Mouse (Mus musculus): ENCODE data around the gene Ticam1. TPM values are rescaled to one million over a fixed set of nuclear protein-coding genes. Genes with fewer than 3 reads are reported as not detected.

Gene Ticam1
- polyA plus RNA-seq, 1 experiment from 2014 or later: 7.7 TPM

- no peak overlapping the region for H3K27ac ChIP-seq
- no peak for TF ChIP-seq CTCF (IDR thresholded peaks at IDR 0.05; ENCODE audit: low read depth)
- H3K4me3 ChIP-seq (replicated peaks; ENCODE audit: low read depth, low read length): no peak overlapping the region
- ATAC-seq (replicated peaks; ENCODE audit: low FRiP score, low read depth) (no peak), DNase-seq (ENCODE audit: low spot score) (no peak)
- no peaks in the 10 kb centered on the region for H3K27me3 ChIP-seq (ENCODE audit: insufficient read depth, low read length)
- H3K36me3 ChIP-seq (ENCODE audit: insufficient read depth, low read length): peaks cover 29% of the 10 kb centered on the region
- no peak overlapping the region for H3K9ac ChIP-seq (ENCODE audit: low read depth, low read length)
- peaks cover 3% of the 10 kb centered on the region; the same call in 1 of the 2 replicates for H3K4me1 ChIP-seq (replicated peaks; ENCODE audit: insufficient read depth, low read length)
- no peaks in the 10 kb centered on the region for H3K9me3 ChIP-seq (replicated peaks; ENCODE audit: low read length)
- 93% methylated on average over 5 of the region's 5 CpGs for WGBS
- no peak overlapping the region for H3K4me2 ChIP-seq (ENCODE audit: low read length)
Observed at GRCm38 (mm10) chr17:56278340-56278739, 1.8 kb upstream of the Ticam1 start.

- WGBS: 42% methylated on average over 2 of the region's 2 CpGs
- Histone ChIP-seq H3K4me3 (replicated peaks; ENCODE audit: low read depth, low read length) (no peak overlapping the region), H3K9ac (ENCODE audit: low read depth, low read length) (no peak overlapping the region)
Observed at GRCm38 (mm10) chr17:56277567-56277893, 944 bp upstream of the Ticam1 start.

GRCm38 (mm10) chr17:56275842-56276480, 625 bp downstream of the Ticam1 start:
- no peak for TF ChIP-seq CTCF (IDR thresholded peaks at IDR 0.05; ENCODE audit: low read depth)
- peak overlapping the region; percentile 83 for H3K27ac ChIP-seq
- DNase-seq (ENCODE audit: low spot score) (peak; percentile 39), ATAC-seq (replicated peaks; ENCODE audit: low FRiP score, low read depth) (peak; percentile 33; the same call in 1 of the 2 replicates)
- H3K27me3 ChIP-seq (ENCODE audit: insufficient read depth, low read length): no peaks in the 10 kb centered on the region
- 17% methylated on average over 5 of the region's 5 CpGs for WGBS
- peaks cover 20% of the 10 kb centered on the region for H3K36me3 ChIP-seq (ENCODE audit: insufficient read depth, low read length)
- H3K9ac ChIP-seq (ENCODE audit: low read depth, low read length): peak overlapping the region; percentile 52
- no peaks in the 10 kb centered on the region for H3K9me3 ChIP-seq (replicated peaks; ENCODE audit: low read length)
- H3K4me3 ChIP-seq (replicated peaks; ENCODE audit: low read depth, low read length): peak overlapping the region; percentile 50
- peak overlapping the region; percentile 67 for H3K4me2 ChIP-seq (ENCODE audit: low read length)
- H3K4me1 ChIP-seq (replicated peaks; ENCODE audit: insufficient read depth, low read length): peaks cover 5% of the 10 kb centered on the region; the same call in 1 of the 2 replicates

More at GRCm38 (mm10) chr17:56277567-56277893, 944 bp upstream of the Ticam1 start:
- ATAC-seq (replicated peaks; ENCODE audit: low FRiP score, low read depth): no peak
- Histone ChIP-seq H3K9me3 (replicated peaks; ENCODE audit: low read length) (no peaks in the 10 kb centered on the region), H3K27ac (peak overlapping the region; percentile 83), H3K4me2 (ENCODE audit: low read length) (peak overlapping the region; percentile 67), H3K27me3 (ENCODE audit: insufficient read depth, low read length) (no peaks in the 10 kb centered on the region), H3K36me3 (ENCODE audit: insufficient read depth, low read length) (peaks cover 22% of the 10 kb centered on the region), H3K4me1 (replicated peaks; ENCODE audit: insufficient read depth, low read length) (peaks cover 5% of the 10 kb centered on the region; the same call in 1 of the 2 replicates)
- no peak for TF ChIP-seq CTCF (IDR thresholded peaks at IDR 0.05; ENCODE audit: low read depth)
- DNase-seq (ENCODE audit: low spot score): no peak

GRCm38 (mm10) chr17:56273986-56274385, 2.6 kb downstream of the Ticam1 start:
- no peak for ATAC-seq (replicated peaks; ENCODE audit: low FRiP score, low read depth)
- TF ChIP-seq CTCF (IDR thresholded peaks at IDR 0.05; ENCODE audit: low read depth): no peak
- WGBS: 94% methylated on average over 5 of the region's 5 CpGs
- no peak for DNase-seq (ENCODE audit: low spot score)
- peaks cover 5% of the 10 kb centered on the region; the same call in 1 of the 2 replicates for H3K4me1 ChIP-seq (replicated peaks; ENCODE audit: insufficient read depth, low read length)
- H3K9ac ChIP-seq (ENCODE audit: low read depth, low read length): no peak overlapping the region
- no peak overlapping the region for H3K4me3 ChIP-seq (replicated peaks; ENCODE audit: low read depth, low read length)
- H3K36me3 ChIP-seq (ENCODE audit: insufficient read depth, low read length): peaks cover 11% of the 10 kb centered on the region
- H3K4me2 ChIP-seq (ENCODE audit: low read length): no peak overlapping the region
- H3K9me3 ChIP-seq (replicated peaks; ENCODE audit: low read length): no peaks in the 10 kb centered on the region
- H3K27ac ChIP-seq: no peak overlapping the region
- H3K27me3 ChIP-seq (ENCODE audit: insufficient read depth, low read length): no peaks in the 10 kb centered on the region

- no peak for ATAC-seq (replicated peaks; ENCODE audit: low FRiP score, low read depth)
- Histone ChIP-seq H3K4me2 (ENCODE audit: low read length) (no peak overlapping the region), H3K27ac (no peak overlapping the region), H3K4me3 (replicated peaks; ENCODE audit: low read depth, low read length) (no peak overlapping the region), H3K36me3 (ENCODE audit: insufficient read depth, low read length) (peaks cover 6% of the 10 kb centered on the region), H3K9me3 (replicated peaks; ENCODE audit: low read length) (no peaks in the 10 kb centered on the region), H3K4me1 (replicated peaks; ENCODE audit: insufficient read depth, low read length) (peaks cover 5% of the 10 kb centered on the region; the same call in 1 of the 2 replicates), H3K27me3 (ENCODE audit: insufficient read depth, low read length) (no peaks in the 10 kb centered on the region), H3K9ac (ENCODE audit: low read depth, low read length) (peak overlapping the region; percentile 42; the same call in 1 of the 2 replicates)
- WGBS: 69% methylated on average over 7 of the region's 7 CpGs
- DNase-seq (ENCODE audit: low spot score): no peak
- TF ChIP-seq CTCF (IDR thresholded peaks at IDR 0.05; ENCODE audit: low read depth): no peak
Observed at GRCm38 (mm10) chr17:56273482-56273881, 3.1 kb downstream of the Ticam1 start.

- H3K4me2 ChIP-seq (ENCODE audit: low read length): no peak overlapping the region
- WGBS: 71% methylated on average over 3 of the region's 3 CpGs
- ATAC-seq (replicated peaks; ENCODE audit: low FRiP score, low read depth) (no peak), DNase-seq (ENCODE audit: low spot score) (no peak)
- H3K27ac ChIP-seq: no peak overlapping the region
- no peaks in the 10 kb centered on the region for H3K27me3 ChIP-seq (ENCODE audit: insufficient read depth, low read length)
- no peak overlapping the region for H3K4me3 ChIP-seq (replicated peaks; ENCODE audit: low read depth, low read length)
- peak overlapping the region; percentile 13; the same call in 1 of the 2 replicates for H3K9ac ChIP-seq (ENCODE audit: low read depth, low read length)
- H3K9me3 ChIP-seq (replicated peaks; ENCODE audit: low read length): no peaks in the 10 kb centered on the region
- no peak for TF ChIP-seq CTCF (IDR thresholded peaks at IDR 0.05; ENCODE audit: low read depth)
- peaks cover 5% of the 10 kb centered on the region; the same call in 1 of the 2 replicates for H3K4me1 ChIP-seq (replicated peaks; ENCODE audit: insufficient read depth, low read length)
- H3K36me3 ChIP-seq (ENCODE audit: insufficient read depth, low read length): peaks cover 3% of the 10 kb centered on the region
Observed at GRCm38 (mm10) chr17:56272644-56273043, 3.9 kb downstream of the Ticam1 start.
